Mouse (Mus musculus): ENCODE measurements at regions not wholly inside any gene's neighbourhood (a gene's known extent, or its start where the extent isn't known, plus 50 kb on each side); places are given as distances from the start of the nearest gene placed in this dataset.
A peak's percentile ranks its signal among the peaks of the same experiment; 100 is the strongest.

GRCm38 (mm10) chr16:19834128-19834527, 74.1 kb downstream of the B3gnt5 start:
- DNase-seq (ENCODE audit: extremely low read depth, low read depth, low spot score), result no peak

DNA sequence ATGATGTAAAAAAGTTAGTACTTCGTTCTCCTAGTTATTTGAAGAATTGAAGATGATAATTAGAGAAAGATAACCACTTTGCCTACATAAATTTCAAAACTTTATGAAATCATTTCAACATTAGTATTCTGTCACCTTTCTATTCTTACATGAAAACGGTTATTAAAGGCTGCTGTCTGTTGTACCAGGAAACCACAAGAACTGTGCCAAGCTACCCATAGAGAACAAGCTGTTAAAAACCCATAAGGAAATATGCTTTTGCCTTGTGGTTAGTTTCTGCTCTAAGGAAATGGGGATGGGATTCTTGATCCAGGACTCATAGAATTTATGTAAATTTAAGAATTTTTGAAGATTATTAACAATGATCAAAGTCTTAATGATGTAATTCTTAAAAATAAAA, 74.7 kb downstream of the B3gnt5 start:
- DNase-seq (ENCODE audit: extremely low read depth, low read depth, low spot score), result no peak

- no peak for DNase-seq (ENCODE audit: extremely low read depth, low read depth, low spot score)
These were observed 79.8 kb downstream of the B3gnt5 start for GRCm38 (mm10) chr16:19839831-19840230.

DNA sequence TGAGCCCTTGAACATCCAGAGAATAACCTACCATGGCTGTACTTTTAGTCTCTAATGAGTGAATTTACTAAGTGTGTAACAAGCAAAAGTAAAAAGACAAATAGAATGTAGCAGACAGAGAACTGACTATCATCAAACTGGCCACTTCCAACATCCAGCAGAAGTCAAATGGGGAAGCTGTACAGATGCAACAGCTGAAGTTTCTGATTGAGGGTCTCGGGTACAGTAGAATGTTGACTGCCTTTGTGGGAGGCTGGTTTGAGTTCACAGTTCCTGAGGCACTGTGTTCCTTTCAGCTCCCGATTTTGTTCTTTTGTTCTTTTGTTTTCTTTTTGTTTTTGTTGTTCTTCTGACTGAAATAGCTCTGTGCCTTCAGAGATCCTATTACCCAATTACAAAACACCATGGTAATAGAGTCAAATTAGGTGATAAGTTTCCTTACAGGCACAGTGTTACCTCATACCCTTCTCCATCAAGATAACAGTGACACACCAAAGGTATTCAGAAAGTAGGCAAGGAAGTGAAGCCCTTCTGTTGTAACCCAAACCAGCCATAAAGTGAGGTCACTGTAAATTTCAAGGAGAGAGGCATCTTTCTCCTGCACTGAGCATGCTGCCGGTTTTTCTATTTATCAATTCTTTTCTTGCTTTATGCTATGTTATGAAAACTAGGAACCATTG, 82.5 kb downstream of the B3gnt5 start:
- DNase-seq (ENCODE audit: extremely low read depth, low read depth, low spot score), result no peak

DNA sequence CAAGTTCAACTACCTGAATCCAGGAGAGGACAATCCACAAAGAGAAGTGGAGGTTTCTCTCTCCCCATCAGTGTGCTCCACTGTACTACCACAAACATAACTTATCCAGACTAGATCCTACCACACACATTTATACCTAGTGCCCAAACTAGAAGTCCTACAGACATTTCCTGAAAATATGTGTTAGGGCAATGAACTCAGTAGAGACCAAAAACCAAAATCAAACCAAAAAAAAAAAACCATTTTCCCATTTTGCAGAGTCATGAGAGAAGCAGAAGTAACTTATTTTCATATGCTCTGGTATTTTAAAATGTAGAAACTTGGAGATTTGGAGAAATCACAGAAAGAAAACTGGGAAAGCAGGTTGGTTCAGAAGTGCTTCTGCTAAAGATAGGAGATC, 83.7 kb downstream of the B3gnt5 start:
- DNase-seq (ENCODE audit: extremely low read depth, low read depth, low spot score), result no peak

GRCm38 (mm10) chr16:19848395-19848794, 88.4 kb downstream of the B3gnt5 start:
- no peak for DNase-seq (ENCODE audit: extremely low read depth, low read depth, low spot score)

GRCm38 (mm10) chr16:19865306-19865705, 105.3 kb downstream of the B3gnt5 start:
- no peak for DNase-seq (ENCODE audit: extremely low read depth, low read depth, low spot score)

GRCm38 (mm10) chr16:19865931-19866330, 105.9 kb downstream of the B3gnt5 start:
- no peak for DNase-seq (ENCODE audit: extremely low read depth, low read depth, low spot score)

- no peak for DNase-seq (ENCODE audit: extremely low read depth, low read depth, low spot score)
These were observed 109.4 kb downstream of the B3gnt5 start for GRCm38 (mm10) chr16:19869425-19869824.

GRCm38 (mm10) chr16:19876861-19877554, 105.8 kb downstream of the Klhl6 start:
- no peak for DNase-seq (ENCODE audit: extremely low read depth, low read depth, low spot score)

- DNase-seq (ENCODE audit: extremely low read depth, low read depth, low spot score), result no peak
These were observed 99.9 kb downstream of the Klhl6 start for GRCm38 (mm10) chr16:19882961-19883360.

DNA sequence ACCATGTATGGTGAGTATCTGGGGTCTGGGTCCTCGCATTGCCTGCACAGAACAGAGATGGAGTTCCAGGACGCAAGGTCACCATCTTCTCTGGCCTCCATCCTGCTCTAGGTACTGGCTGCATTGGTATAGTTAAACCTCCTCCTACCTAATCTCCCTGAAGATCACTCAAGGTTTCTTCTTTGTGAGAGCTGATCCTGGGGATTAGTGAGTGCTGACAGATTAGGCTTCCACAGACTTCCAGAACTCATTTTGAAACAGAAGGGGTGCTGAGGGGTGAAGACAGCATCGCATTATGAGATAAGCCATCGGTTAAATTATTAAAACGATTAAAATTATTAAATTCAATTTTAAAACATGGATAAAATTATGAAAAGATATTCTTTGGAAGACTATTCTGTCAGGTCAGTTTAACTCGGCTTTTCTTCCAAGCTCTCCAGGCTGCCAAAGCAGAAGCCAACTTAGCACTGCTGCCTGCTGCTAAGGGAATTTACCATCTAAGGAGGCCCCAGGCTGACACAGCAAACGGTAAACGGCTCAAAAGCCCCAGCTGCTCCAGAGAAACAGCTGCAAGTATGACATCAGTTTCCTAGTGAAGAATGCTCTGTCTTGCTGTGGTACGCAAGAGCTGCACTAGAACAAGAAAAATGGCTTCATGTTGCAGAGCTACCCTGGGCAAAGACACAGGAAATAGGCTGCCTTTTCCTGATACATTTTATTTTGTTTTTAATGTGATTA, 98.9 kb downstream of the Klhl6 start:
- no peak for DNase-seq (ENCODE audit: extremely low read depth, low read depth, low spot score)

DNA sequence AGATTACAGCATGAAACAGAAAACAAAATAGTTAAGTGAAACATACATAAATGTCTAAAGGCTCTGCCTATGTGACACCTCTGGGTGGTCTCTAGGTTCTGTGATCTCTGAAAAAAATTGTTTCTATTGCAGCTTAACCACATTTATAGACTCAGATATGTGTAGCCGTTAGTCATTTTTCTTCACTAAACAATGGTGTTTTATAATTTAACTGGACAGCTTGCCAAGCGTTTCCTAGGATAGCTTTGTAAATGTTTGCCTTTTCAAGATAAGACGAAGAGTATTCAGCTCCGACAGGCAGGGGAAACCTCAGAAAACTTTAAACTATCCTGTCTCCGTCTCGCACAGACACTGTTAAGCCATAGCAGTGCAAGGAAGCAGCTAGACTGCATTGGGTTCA, 98.3 kb downstream of the Klhl6 start:
- DNase-seq (ENCODE audit: extremely low read depth, low read depth, low spot score), result no peak

DNA sequence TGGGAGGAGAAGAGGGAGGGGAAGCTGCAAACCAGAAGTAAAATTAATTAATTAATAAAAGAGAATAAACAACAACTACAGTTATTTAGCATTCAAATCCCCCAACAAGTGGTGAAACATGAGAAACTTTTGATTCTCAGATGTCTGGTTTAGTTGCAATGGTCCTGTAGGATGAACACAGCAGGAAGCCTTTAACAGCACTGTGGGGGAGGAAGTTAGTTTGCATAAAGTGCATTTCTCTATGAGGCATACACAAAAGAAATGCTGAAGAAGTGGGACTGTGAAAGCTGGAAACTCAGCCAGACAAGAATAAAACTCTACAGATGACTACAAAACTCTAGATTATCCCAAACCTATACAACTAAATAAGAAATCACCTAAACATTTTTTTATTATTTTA, 96.2 kb downstream of the Klhl6 start:
- no peak for DNase-seq (ENCODE audit: extremely low read depth, low read depth, low spot score)

DNA sequence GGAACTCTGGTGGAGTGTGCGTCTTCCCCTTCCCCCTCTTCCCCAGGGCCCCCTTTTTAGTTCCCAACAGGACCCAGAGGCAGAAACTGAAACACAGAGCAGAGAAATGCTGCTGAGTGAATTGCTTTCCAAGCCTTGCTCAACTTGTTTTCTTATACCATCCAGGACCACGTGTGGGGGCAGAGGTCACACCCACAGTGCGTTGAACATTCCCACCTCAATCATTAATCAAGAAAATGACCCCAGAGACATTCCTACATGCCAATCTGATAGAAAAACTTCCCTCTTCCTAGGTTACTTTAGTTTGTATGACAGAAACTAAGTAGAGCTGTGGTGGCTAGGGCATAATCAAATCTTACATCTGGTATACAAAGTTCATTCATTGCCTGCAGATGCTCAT, 93.3 kb downstream of the Klhl6 start:
- DNase-seq (ENCODE audit: extremely low read depth, low read depth, low spot score), result no peak

GRCm38 (mm10) chr16:19891441-19891840, 91.4 kb downstream of the Klhl6 start:
- DNase-seq (ENCODE audit: extremely low read depth, low read depth, low spot score), result no peak

DNA sequence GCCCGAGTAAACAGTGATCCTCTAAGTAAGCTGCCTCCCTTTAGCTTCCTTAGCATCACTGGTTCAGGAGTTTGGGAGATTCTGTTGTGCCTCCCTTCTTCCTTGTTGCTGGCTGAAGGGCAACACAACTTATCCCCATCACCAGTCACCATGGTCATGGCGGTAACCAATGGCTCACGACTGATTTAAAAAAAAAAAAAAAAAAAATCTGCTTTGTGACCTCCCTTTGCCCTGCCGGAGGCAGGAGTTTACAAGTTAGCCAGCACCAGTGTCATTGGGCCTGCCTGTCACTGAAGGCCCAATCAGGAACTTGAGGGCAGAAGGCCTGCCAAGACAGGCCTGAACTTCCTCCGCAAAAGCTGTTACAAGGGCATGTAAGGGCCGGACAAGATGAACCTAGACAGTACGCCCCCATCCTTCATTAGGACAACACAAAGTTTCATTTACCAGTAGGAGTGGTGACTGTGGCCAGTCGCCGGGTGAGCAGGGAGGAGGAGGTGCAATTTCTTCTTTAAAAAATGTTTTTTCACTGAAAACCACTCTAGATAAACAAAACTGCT, 88.3 kb downstream of the Klhl6 start:
- peak; percentile 36 for DNase-seq (ENCODE audit: extremely low read depth, low read depth, low spot score)
